Mouse (Mus musculus) layer of hippocampus, adult 2 months (tissue): ENCODE data around the gene Actr2. TPM values are rescaled to one million over a fixed set of nuclear protein-coding genes. Genes with fewer than 3 reads are reported as not detected.
"Not testable (repeated sequence)": the region's sequence is repeated elsewhere in the genome, so short reads cannot be mapped to it uniquely, and the experiment has no call there.

Experiments used
- DNase-seq, 2 experiments: peaks; one replicate each; pipeline ENCODE4 v3.0.0; 2022; ENCODE audit warnings: low spot score in 2 of 2
- H3K27ac ChIP-seq: fragments of 200-600 bp; 2 replicates; pipeline ENCODE4 v1.8.1; 2022
- H3K4me3 ChIP-seq: fragments of 200-600 bp; 2 replicates; pipeline ENCODE4 v1.8.1; 2022; ENCODE audit warnings: mild to moderate bottlenecking
- CTCF ChIP-seq: fragments of 200-600 bp; conservative IDR thresholded peaks from 2 replicates; pipeline ENCODE4 v1.8.1; 2022; ENCODE audit warnings: antibody characterized with exemption, mild to moderate bottlenecking, moderate library complexity
- long read RNA-seq, 2 experiments: library from polyadenylated mRNA; stranded (forward); transcript quantifications; one replicate each; pipeline ENCODE4 v2.0.0; 2021; ENCODE audit warnings: borderline mapping rate in 2 of 2
- total RNA-seq, 2 experiments: library from RNA; stranded (reverse); gene quantifications; 2 replicates each; pipeline ENCODE4 v1.2.3; 2021

Actr2 gene
- 100 to 1,000 TPM; 330 to 344 TPM for total RNA-seq
- long read RNA-seq, experiment 1, transcript Actr2-201 (9 exons, 3,631 nt), result major isoform, 44 of 65 reads
- long read RNA-seq, experiment 1, partial matches to known transcripts, result 4 of 65 reads
- long read RNA-seq, experiment 1, other reads (novel, unspliced or antisense), result 16 of 65 reads
- long read RNA-seq, experiment 2, transcript Actr2-201 (9 exons, 3,631 nt), result major isoform, 46 of 75 reads
- long read RNA-seq, experiment 2, partial matches to known transcripts, result 1 of 75 reads
- long read RNA-seq, experiment 2, other reads (novel, unspliced or antisense), result 28 of 75 reads

GRCm38 (mm10) chr11:20112741-20113480 lies at the start of gene Actr2:
Actr2 (minus strand) TSS chr11:20112913.
- peak within 1 kb of the TSS; percentile 91 for H3K4me3 ChIP-seq
- DNase-seq, result peak; percentile 95 to 96
- TF ChIP-seq CTCF, result no peak
- peak within 1 kb of the TSS; percentile 96 for H3K27ac ChIP-seq

GRCm38 (mm10) chr11:20158879-20159278 lies 46.2 kb upstream of the Actr2 start:
- DNase-seq, result no peak
- Histone ChIP-seq H3K27ac (no peak overlapping the region), H3K4me3 (no peak overlapping the region)
- no peak for TF ChIP-seq CTCF

- H3K27ac ChIP-seq, DNase-seq, H3K4me3 ChIP-seq: not testable (repeated sequence)
Observed at GRCm38 (mm10) chr11:20153542-20153941, 40.8 kb upstream of the Actr2 start.

DNA sequence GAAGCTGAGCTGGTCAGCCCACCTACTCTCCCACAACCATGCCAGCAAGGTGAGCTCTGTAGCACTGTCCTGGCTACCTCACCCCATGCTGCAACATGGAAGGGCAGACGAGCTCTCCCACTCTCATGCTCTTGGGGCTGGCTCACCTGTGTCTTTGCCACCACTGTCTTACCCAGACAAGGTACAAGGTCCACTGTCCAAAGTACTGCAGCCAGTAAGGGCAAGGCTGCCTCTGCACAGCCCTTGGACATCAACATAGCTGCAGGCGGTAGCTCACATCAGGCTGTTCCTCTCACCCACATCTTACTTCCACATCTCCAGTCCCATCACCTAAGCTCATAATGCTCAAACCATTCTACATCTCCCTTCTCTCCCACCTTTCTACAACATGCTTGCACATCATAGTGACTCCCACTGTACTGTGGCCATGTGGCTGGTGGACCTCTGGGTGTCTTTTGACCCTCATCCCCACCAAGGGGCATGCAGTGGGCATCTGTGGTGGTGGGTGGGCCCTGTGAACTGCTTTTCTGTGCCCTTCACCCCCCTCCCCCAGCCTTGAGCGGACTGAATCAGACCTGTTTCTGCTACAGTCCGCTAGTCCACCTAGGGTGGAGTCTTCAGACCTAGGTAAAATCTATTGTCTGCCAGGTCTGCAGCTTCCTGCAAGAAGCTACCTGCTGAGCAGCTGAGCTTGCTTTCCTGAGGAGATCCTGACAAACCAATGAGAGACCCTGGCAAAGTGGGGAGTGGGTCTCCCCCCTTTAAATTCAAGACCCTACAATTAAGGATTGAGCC lies 39.6 kb upstream of the Actr2 start:
- no peak overlapping the region for H3K4me3 ChIP-seq
- no peak for DNase-seq
- TF ChIP-seq CTCF, result no peak
- no peak overlapping the region for H3K27ac ChIP-seq

DNA sequence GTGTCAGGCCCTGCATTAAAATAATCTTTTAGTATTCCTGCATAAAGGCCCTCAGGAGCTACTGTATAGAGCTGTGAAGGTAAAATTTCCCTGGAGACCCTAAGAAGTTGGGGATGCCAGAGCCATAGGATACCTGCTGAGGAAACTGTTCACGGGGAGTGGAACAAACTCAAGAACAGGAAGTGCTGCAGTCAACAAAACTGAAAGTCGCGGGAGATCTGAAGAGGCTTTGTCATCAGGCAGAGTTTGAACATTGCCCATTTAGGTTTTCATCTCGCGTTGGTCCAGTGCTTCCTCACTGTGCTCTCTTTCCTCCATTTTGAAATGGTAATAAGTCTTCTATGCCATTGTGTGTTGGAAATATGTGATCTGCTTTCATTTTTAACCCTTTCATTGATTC lies 38.6 kb upstream of the Actr2 start:
- DNase-seq, result no peak
- no peak for TF ChIP-seq CTCF
- Histone ChIP-seq H3K27ac (no peak overlapping the region), H3K4me3 (no peak overlapping the region)

DNA sequence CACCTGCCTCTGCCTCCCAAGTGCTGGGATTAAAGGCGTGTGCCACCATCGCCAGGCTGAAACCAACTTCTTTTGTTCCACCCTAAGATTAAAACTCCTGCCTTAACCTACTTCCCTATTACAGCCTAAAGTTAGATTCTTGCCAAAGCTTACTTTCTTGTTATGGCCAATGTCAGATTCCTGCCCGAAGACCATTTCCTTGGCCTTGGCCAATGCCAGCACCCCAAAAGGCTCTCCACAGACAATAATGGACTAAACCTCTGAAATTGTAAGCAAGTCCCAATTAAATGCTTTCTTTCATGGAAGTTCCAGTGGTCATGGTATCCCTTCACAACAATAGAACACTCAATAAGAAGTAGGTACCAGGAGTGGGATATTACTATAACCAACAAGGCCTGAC lies 37.2 kb upstream of the Actr2 start:
- DNase-seq, result no peak
- no peak for TF ChIP-seq CTCF
- H3K27ac ChIP-seq, result no peak overlapping the region
- H3K4me3 ChIP-seq, result no peak overlapping the region

- Histone ChIP-seq H3K27ac (no peak overlapping the region), H3K4me3 (no peak overlapping the region)
- no peak for TF ChIP-seq CTCF
- DNase-seq, result no peak
Observed at GRCm38 (mm10) chr11:20145383-20145782, 32.7 kb upstream of the Actr2 start.

DNA sequence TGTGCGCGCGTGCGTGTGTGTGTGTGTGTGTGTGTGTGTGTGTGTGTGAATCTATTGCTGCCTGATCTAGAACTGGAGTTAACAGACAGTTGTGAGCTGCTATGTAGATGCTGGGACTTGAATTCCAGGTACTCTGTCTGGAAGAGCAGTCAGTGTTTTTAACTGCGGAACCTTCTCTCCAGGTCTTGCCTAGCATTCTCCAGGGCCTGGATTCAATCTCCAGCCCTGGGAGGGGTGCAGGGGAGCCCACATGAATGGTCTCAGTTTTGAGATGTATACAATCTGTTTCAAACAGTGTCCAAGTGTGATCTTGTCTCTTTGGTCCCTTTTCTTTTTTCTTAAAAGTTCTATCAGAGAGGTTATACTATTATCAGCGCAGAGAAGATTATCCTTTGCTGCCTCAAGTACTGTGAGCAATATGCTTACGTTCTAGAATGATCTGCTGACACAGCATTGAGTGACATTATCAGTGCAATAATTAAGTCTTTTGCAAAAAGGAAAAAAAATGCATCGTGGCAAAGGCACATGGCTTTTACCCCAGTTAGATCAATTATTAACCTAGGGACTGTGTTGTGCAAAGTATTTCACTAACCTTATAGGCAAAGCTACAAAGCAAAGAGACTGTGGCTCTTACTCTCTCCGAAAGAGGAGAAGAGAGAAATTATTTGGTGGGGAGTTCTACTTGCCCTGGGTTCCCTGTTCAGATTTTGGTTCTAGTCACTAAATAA lies 32.0 kb upstream of the Actr2 start:
- Histone ChIP-seq H3K27ac (no peak overlapping the region), H3K4me3 (no peak overlapping the region)
- DNase-seq, result no peak
- no peak for TF ChIP-seq CTCF

- not testable (repeated sequence) for H3K4me3 ChIP-seq, H3K27ac ChIP-seq, DNase-seq
- TF ChIP-seq CTCF, result peak; percentile 42
Observed at GRCm38 (mm10) chr11:20143687-20144086, 31.0 kb upstream of the Actr2 start.

GRCm38 (mm10) chr11:20142516-20142915 lies 29.8 kb upstream of the Actr2 start:
- no peak for DNase-seq
- no peak for TF ChIP-seq CTCF
- Histone ChIP-seq H3K4me3 (no peak overlapping the region), H3K27ac (no peak overlapping the region)

DNA sequence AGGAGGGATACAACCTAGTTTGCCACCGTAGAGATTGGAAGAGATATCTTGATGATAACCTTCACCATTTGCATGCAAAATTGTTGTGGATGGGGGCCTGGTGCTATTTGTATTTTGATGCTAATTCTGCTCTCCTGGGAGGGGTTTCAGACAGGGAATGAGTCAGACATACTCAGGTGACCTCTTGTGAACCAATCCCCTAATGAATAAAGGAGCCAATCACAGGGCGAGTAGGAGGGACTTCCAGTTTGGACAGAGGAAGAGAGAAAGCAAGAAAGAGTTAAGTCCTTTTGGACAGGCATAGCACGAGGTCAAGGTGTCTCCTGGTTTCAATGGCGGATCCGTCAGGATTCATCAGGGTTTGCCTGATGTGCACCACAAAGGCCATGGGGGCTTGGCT lies 27.6 kb upstream of the Actr2 start:
- Histone ChIP-seq H3K4me3 (no peak overlapping the region), H3K27ac (no peak overlapping the region)
- DNase-seq, result no peak
- TF ChIP-seq CTCF, result no peak

DNA sequence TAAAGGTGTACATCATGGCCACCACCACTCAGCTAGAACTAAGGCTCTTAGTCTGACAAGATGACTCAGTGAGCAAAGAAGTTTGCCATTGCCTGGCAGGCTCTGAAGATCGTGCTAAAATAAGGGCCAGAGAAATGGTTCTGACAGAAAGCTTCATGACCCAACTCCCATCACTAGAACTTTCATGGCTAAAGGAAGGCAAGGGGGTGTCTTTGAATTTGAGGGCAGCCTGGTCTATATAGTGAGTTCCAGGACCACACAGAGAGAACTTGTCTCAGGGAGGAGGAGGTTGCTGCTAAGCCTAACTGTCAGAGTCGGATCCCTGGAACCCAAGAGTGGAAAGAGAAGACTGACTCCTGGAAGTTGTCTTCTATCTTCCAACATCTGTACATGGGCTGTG lies 27.0 kb upstream of the Actr2 start:
- Histone ChIP-seq H3K27ac (no peak overlapping the region), H3K4me3 (no peak overlapping the region)
- TF ChIP-seq CTCF, result no peak
- DNase-seq, result no peak
